Mouse (Mus musculus) G1E (cell line): Measurements from ENCODE around the gene Prss12. TPM values are rescaled to one million over a fixed set of nuclear protein-coding genes. Genes with fewer than 3 reads are reported as not detected.
A peak's percentile ranks its signal among the peaks of the same experiment; 100 is the strongest.

Experiments
- ATAC-seq: 2 replicates; pipeline ENCODE4 v1.8.0; 2016; ENCODE audit warnings: mild to moderate bottlenecking; ENCODE audit not compliant: insufficient number of reproducible peaks, poor library complexity, low FRiP score, severe bottlenecking; ENCODE audit errors: extremely low read depth
- DNase-seq: peaks from one replicate; pipeline ENCODE4 v3.0.0; 2012; ENCODE audit warnings: low spot score
- H3K27me3 ChIP-seq: 2 replicates; pipeline ENCODE4 v1.6.1; 2012; ENCODE audit warnings: mild to moderate bottlenecking, low read length, inconsistent platforms; ENCODE audit not compliant: insufficient read depth
- H3K36me3 ChIP-seq: replicated peaks from 2 replicates; pipeline ENCODE3; 2012; ENCODE audit warnings: mild to moderate bottlenecking, inconsistent platforms
- H3K4me1 ChIP-seq: 2 replicates; pipeline ENCODE4 v1.6.1; 2012; ENCODE audit warnings: low read depth, low read length, inconsistent platforms, mixed read lengths; ENCODE audit not compliant: insufficient read depth
- H3K4me3 ChIP-seq: 2 replicates; pipeline ENCODE4 v1.5.1; 2012; ENCODE audit warnings: low read depth, mild to moderate bottlenecking, inconsistent platforms, low read length, moderate library complexity, mixed read lengths
- H3K9me3 ChIP-seq: replicated peaks from 2 replicates; pipeline ENCODE4 v1.6.1; 2012; ENCODE audit warnings: inconsistent platforms
- CTCF ChIP-seq: IDR thresholded peaks from 2 replicates; pipeline ENCODE4 v1.5.1; 2012; ENCODE audit warnings: low read depth, low read length, inconsistent platforms, mixed read lengths
- GATA1 ChIP-seq: IDR thresholded peaks from 2 replicates; pipeline ENCODE4 v1.6.1; 2012; ENCODE audit warnings: borderline replicate concordance, low read length, inconsistent platforms, mixed read lengths
- GATA2 ChIP-seq: IDR thresholded peaks from 2 replicates; pipeline ENCODE4 v1.6.1; 2012; ENCODE audit warnings: low read depth, low read length, inconsistent platforms, borderline replicate concordance
- POLR2AphosphoS5 ChIP-seq: IDR thresholded peaks from 2 replicates; pipeline ENCODE4 v1.6.1; 2012; ENCODE audit warnings: low read depth, low read length, inconsistent platforms; ENCODE audit not compliant: insufficient replicate concordance
- TAL1 ChIP-seq: conservative IDR thresholded peaks from 2 replicates; pipeline ENCODE4 v1.6.1; 2012; ENCODE audit warnings: low read depth, low read length, inconsistent platforms, mixed read lengths
- polyA plus RNA-seq: library from polyadenylated mRNA; stranded (reverse); fragments of >175 nt; gene quantifications from 2 replicates; pipeline ENCODE4 v1.2.3, GENCODE M21; 2012
- total RNA-seq, 2 experiments: library from RNA; stranded (forward) in 1 of 2; stranded (reverse) in 1 of 2; fragments of 200-1000 nt in 1 of 2; fragments of >200 nt in 1 of 2; fragmentation: Nextera tagmentation in 1 of 2; gene quantifications; 2 replicates each; pipeline ENCODE4 v1.2.3; 2014 to 2017

Gene Prss12
- total and polyA plus RNA-seq, 3 experiments, result 0.05 TPM; not detected in 2

DNA sequence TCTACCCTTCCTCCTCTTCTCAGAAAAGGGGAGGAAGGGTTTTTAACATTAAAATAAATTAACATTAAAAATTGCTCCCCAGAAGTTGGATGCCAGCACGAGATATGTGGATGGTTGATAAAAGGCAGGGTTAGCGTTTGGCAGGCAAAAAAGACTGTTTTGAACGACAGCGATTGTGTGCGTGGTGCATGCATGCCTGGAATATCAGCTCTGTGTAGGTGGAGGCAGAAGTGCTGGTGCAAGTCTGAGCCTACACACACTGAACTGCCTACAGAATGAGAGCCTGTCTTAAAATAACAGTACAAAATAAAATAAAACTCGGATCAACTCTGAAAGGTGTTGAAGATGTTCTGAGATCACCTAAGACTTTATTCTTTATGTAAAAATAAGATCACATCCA is 57.2 kb downstream of the Prss12 start:
- no peak for DNase-seq
- H3K4me3 ChIP-seq, result no peak overlapping the region
- H3K27me3 ChIP-seq, result peaks cover 4% of the 10 kb centered on the region; the same call in 1 of the 2 replicates
- H3K9me3 ChIP-seq, result no peaks in the 10 kb centered on the region
- H3K36me3 ChIP-seq, result peaks cover 22% of the 10 kb centered on the region
- no peak for TF ChIP-seq TAL1
- TF ChIP-seq POLR2AphosphoS5, result no peak
- TF ChIP-seq CTCF, result no peak
- no peak for TF ChIP-seq GATA2
- no peak for TF ChIP-seq GATA1
- H3K4me1 ChIP-seq, result peaks cover 9% of the 10 kb centered on the region; the same call in 1 of the 2 replicates
- no peak for ATAC-seq

DNA sequence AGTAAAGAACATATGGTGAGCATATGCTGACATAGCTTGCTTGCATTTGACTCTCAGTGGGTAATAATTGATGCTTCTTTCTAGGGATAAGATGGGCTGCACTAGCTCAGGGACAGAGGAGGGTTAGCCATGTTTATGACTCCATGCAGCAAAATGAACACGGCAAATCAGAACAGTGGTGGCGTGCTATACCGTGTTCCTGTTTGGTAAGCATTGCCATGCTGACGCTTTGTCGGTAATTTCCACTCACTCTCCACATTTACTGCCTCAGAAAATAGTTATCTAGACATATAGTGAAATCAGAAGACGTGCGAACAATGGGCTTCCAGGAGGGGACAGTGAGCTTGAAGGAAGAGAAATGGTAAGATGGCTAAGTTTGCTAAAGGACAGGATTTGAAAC is 58.1 kb downstream of the Prss12 start:
- H3K27me3 ChIP-seq, result 0 out of 2 replicates have a peak, but pooled peaks cover 1% of the 10 kb centered on the region
- no peak for DNase-seq
- H3K36me3 ChIP-seq, result peaks cover 22% of the 10 kb centered on the region
- no peak for TF ChIP-seq TAL1
- no peak for TF ChIP-seq GATA2
- TF ChIP-seq POLR2AphosphoS5, result peak; percentile 73; the same call in 1 of the 2 replicates
- TF ChIP-seq GATA1, result no peak
- no peak for TF ChIP-seq CTCF
- H3K4me1 ChIP-seq, result peaks cover 13% of the 10 kb centered on the region
- no peak for ATAC-seq
- no peaks in the 10 kb centered on the region for H3K9me3 ChIP-seq
- no peak overlapping the region for H3K4me3 ChIP-seq

DNA sequence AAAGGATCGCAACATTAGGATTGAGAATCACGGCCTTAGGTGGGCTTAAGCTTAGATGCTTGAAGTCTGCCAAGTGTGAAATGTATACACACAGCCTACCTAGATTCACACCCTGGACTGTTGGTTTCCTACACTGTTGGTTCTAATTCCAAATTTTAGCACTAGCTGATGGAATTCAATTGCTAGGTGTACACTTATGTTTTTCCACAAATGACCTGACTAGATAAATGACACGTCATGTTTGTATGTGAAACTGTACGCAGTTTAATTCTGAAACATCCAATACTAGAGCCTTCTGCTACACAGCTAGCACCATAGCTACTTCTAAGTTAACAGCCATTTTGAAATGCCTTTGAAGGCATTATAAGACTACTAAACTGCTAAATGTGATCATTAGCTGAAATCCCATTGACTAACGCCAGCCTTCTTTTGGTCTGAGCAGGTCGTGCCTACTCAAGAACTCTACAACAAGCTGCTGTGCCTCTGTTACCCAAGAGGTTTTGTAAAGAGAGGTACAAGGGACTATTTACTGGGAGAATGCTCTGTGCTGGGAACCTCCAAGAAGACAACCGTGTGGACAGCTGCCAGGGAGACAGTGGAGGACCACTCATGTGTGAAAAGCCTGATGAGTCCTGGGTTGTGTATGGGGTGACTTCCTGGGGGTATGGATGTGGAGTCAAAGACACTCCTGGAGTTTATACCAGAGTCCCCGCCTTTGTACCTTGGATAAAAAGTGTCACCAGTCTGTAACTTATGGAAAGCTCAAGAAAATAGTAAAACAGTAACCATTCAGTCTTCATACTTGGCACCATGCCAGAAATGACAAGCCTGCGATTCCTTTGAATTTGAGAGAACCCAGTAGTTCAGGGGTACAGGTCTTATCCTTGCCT is 59.3 kb downstream of the Prss12 start:
- TF ChIP-seq POLR2AphosphoS5 (peak; percentile 91; the same call in 1 of the 2 replicates), GATA1 (no peak)
- Histone ChIP-seq H3K4me1 (peaks cover 18% of the 10 kb centered on the region), H3K9me3 (no peaks in the 10 kb centered on the region), H3K4me3 (no peak overlapping the region; the same call in 1 of the 2 replicates), H3K36me3 (peaks cover 22% of the 10 kb centered on the region), H3K27me3 (no peaks in the 10 kb centered on the region)
- peak; percentile 4; the same call in 1 of the 2 replicates for ATAC-seq
- DNase-seq, result no peak

DNA sequence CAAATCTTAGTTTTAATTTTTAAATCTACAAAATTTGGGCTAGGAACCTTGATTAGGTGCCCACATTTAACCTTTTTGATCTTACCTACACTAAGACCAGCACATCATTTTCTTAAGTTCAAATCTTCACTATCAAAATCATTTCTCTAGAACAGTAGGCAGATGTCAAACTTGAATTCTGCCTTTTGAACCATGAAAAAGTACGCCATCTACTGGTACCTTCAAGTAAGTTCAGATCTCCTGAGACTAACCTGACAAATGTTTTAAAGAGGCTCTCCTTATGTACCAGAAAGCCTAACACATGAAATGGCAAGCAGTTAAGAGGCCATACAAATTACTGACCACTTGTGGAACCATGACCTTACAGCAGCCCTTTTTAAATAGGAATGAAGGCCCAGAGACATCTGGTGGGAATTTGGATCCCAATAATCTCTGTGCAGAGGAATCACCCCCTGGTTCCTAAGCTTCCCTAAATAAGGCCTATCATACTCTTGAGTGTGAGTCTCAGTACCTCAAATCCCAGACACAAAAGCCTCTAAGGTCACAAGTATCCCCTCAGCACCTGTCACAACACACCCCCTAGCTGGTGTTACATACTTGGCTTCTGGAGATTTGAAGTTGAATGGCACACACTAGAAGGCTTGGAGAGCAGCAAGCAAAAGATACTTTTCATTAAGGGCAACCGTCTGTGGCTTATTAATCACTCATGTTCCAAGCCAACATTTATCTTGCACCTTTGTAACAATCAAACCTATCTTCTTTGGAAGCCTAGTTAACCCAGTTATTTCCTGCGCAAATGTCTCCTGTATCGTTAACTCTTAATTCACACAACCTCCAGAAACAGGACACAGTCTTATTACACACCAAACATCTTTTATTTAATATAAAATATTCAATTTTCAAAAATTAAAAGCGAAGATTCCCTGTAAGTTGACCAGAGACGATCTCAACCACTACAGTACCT is 60.3 kb downstream of the Prss12 start:
- Histone ChIP-seq H3K4me1 (peaks cover 18% of the 10 kb centered on the region), H3K4me3 (peak overlapping the region; percentile 94), H3K36me3 (peaks cover 22% of the 10 kb centered on the region), H3K27me3 (no peaks in the 10 kb centered on the region), H3K9me3 (no peaks in the 10 kb centered on the region)
- TF ChIP-seq CTCF (no peak), TAL1 (no peak), GATA2 (no peak), GATA1 (no peak), POLR2AphosphoS5 (no peak; the same call in 1 of the 2 replicates)
- ATAC-seq (no peak), DNase-seq (no peak)

DNA sequence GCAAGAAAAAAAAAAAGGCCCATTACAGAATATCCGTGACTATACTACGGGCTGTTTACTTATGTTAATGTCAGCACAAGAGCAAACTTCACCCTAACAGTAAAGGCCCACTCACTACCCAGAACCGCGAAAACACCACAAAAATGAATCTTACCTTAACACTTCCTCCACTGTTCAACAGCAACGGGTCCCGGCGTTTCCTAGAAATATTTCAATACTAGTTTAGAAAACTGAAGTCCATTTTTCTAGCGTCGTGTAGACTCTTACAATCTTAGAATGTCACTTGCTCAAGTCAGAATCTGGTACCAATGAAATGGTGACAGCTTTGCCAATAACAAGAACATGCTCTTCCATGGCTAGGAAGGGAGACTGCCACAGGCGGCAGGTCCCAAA is 60.9 kb downstream of the Prss12 start:
- Histone ChIP-seq H3K4me3 (peak overlapping the region; percentile 94), H3K9me3 (no peaks in the 10 kb centered on the region), H3K36me3 (peaks cover 22% of the 10 kb centered on the region), H3K4me1 (peaks cover 18% of the 10 kb centered on the region), H3K27me3 (no peaks in the 10 kb centered on the region)
- TF ChIP-seq GATA1 (no peak), TAL1 (no peak), GATA2 (no peak)
- no peak for DNase-seq
- ATAC-seq, result no peak
